Mouse (Mus musculus): ENCODE data around the gene Axin2.

Axin2 gene

GRCm38 (mm10) chr11:108975583-108975982 lies 55.4 kb downstream of the Axin2 start:
- DNase-seq (ENCODE audit: low spot score): no peak

- DNase-seq (ENCODE audit: low spot score): no peak
Observed at GRCm38 (mm10) chr11:108980530-108980929, 60.4 kb downstream of the Axin2 start.

DNA sequence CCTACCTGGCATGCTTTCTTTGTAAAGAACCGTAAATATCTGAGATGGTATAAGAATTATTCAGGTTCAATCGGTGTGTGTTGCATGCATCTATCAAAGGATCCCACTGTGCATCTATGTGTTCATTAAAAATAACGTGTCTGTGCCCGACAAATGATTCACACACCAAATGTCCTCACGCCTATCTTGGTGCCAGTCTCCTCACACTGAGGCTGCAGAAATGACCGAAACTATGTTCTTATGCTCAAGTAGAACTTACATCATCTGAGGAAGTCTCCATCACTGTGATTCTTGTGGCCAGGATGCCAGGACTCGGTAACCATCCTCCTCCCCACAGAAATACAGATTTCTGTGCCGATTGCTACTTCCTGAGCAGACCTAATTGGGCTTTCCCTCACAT lies 60.9 kb downstream of the Axin2 start:
- no peak for DNase-seq (ENCODE audit: low spot score)

- no peak for DNase-seq (ENCODE audit: low spot score)
Observed at GRCm38 (mm10) chr11:108983409-108984064, 63.4 kb downstream of the Axin2 start.

DNA sequence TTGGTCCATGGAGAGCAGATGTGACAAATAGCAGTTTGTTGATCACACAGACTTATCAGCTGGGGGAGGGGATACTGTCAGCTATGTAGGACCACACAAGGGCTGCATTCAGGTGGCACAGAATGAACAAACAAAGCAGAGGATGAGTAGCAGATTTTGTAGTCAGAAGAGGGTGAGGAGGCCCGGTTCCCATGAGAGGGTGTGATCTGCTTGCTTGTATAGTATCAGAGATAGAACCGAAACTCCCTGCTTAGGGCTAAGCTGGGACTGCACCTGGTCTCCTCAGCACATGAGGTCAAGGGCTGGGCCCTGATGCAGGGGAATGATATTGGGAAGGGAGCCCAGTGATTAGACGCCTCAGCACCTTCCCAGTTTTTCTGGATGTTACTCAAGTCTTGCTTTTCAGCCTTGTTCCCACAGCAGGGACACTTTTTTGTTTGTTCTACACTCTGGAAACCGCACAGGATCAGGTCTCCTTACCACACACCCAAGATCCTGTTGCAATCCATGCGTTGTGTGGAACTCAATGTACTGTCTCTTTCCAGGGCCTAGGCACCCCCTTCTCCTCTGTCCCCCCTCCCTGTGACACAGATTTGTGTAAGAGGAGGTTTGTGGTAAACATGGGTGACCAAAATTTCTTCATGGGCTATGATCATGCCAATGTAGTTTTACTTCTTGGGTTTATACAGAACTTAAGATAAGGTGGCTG lies 64.7 kb downstream of the Axin2 start:
- no peak for DNase-seq (ENCODE audit: low spot score)

- DNase-seq (ENCODE audit: low spot score): no peak
Observed at GRCm38 (mm10) chr11:108985836-108986235, 65.7 kb downstream of the Axin2 start.

DNA sequence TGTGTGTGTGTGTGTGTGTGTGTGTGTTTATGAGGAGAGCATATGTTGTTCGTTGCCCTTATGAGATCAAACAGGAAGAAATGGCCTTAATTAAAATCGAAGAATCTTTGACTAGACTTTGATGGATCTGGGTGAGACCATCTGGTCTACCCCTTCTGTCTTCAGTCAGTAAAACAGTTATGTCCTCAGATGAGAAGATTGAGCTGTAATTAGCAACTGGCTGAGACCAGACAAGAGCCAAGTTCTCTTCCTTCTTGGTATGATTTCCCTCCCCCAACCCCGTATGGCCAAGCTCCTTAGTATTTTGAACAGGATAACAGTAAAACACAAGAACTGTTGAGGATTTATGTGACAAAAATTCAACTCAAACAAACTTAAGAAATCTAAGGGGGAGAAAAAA lies 67.1 kb downstream of the Axin2 start:
- no peak for DNase-seq (ENCODE audit: low spot score)

DNA sequence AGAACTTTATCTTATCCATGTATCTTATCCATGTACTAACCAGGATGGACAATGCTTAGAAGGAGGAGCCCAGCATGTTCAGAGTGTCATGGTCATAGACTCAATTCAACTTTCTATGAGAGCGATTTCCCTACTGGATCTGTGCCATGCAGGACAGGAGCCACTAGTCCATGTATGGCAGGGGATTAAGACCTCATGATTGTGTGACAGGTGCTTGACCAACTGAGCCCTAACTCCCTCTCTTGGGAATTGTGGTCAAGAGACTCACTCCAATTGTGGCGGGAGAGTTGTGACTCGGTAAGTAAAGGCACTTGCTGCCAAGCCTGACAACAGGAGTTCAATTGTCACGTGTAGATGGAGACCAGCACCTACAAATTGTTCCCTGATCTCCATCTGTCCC lies 67.6 kb downstream of the Axin2 start:
- no peak for DNase-seq (ENCODE audit: low spot score)

DNA sequence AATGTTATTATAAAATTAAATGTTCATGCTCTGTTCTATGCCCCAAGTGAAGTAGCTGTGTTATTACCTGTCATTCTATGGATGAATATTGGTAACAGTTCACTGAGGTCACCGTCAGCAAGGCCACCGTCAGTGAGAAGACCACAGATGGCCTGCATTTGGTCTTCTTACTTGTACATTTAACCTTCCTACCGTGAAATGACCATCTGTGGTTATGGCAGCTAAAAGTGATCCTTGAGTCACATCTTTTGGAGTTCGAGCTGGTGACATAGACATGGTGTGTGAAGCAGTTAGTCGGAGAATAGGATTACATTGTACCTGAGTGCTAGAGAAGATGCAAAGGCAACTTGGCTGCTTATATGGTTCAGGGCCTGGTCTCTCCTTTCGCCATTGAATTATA lies 68.1 kb downstream of the Axin2 start:
- DNase-seq (ENCODE audit: low spot score): no peak

GRCm38 (mm10) chr11:108989940-108990339 lies 69.8 kb downstream of the Axin2 start:
- no peak for DNase-seq (ENCODE audit: low spot score)

DNA sequence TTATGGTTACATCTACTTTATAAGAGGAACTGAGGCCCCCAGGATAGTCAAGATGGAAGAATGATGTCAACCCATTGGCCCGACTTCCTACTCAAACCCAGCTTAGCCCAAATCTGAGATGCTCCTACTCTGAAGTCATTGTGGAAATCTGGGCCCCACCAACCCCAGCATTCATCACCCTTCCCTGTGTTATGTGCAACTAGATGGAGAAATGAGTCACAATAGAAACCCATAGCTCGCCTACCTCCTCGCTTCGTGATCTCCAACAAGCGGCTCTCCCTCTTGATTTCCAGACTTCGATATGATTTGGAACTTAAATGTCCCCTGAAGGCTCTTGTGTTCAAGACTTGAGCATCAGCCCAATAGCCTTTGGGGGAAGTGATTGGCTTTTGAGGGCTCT lies 73.3 kb downstream of the Axin2 start:
- DNase-seq (ENCODE audit: low spot score): no peak

- no peak for DNase-seq (ENCODE audit: low spot score)
Observed at GRCm38 (mm10) chr11:108995196-108995989, 75.2 kb downstream of the Axin2 start.

DNA sequence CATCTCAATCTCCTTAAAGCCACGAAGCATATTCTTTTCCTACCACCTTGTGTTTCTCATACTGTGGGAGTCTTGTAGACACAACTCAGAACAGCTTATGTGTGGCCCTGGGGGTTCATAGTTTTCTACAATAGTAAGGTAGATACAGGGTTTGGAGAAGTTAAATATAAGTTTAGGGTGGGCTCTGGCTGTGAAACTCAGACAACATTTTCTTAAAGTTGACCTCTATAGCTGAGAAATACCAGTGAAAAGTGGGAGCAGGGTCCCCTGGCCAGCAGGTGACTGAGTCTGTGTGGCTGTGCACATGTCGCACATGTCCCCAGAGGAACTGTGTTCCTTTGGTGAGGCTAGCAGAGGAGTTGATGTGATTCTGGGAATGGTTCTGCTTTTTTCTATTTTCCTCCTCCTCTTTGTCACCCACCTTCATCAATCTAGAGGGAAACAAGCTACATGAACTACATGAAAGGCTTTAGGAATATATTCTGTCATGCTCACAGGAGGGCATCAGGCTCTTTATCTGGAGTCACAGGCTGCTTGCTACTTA lies 75.9 kb downstream of the Axin2 start:
- no peak for DNase-seq (ENCODE audit: low spot score)

- no peak for DNase-seq (ENCODE audit: low spot score)
Observed at GRCm38 (mm10) chr11:108997816-108998215, 77.7 kb downstream of the Axin2 start.

Data from urinary bladder, postnatal 10 days (tissue).